Mouse (Mus musculus) granulocyte monocyte progenitor cell, adult 5-6 weeks (primary cell): ENCODE measurements at regions not wholly inside any gene's neighbourhood (a gene's known extent, or its start where the extent isn't known, plus 50 kb on each side); places are given as distances from the start of the nearest gene placed in this dataset.

ENCODE experiments used
- ATAC-seq: replicated peaks from 2 replicates; pipeline ENCODE4 v1.8.0; 2016; ENCODE audit warnings: mild to moderate bottlenecking, moderate TSS enrichment, inconsistent platforms; ENCODE audit not compliant: poor library complexity, severe bottlenecking

- no peak for ATAC-seq
Observed at GRCm38 (mm10) chr4:84092509-84092908, 567.2 kb downstream of the Ccdc171 start.

DNA sequence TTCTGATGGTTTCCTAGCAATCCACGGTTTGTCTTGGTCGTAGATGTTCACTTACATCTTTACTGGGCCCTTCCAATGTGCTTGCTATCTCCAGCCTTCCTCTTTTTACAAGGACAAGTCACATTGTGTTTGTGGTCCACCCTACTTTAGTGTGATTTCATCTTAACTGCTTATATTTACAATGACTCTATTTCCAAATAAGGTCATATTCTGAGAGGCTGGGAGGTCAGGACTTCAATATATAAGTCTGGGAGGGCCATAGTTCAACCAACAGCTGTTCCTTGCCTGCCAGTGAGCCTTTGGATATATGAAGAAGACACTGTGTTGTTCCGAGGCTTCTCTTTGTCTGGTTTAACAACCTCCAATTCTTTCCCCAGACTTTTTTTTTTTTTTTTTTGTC, 569.9 kb downstream of the Ccdc171 start:
- ATAC-seq: no peak

DNA sequence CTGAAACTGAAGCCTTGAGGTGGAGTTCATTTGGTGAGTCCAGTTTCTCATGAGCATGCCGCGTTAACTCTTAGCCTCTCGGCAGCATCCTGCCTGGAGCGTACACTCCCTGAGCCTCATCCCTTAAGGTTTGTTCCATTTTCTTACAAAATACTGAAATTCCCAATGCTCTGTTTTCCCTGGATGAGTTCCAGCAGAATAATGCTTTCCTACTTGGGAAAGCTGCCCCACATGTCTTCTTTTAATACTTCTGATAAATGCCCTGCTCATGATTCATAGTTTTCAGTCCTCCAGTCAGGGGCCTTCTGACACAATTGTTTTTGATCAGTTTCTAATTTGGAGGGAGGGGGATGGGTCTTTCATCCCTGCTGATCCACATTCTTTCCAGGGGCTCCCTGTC, 570.7 kb downstream of the Ccdc171 start:
- no peak for ATAC-seq

GRCm38 (mm10) chr4:84099071-84099470, 573.7 kb downstream of the Ccdc171 start:
- no peak for ATAC-seq

GRCm38 (mm10) chr4:84101923-84102322, 573.2 kb downstream of the Bnc2 start:
- no peak for ATAC-seq

GRCm38 (mm10) chr4:84102736-84103135, 572.3 kb downstream of the Bnc2 start:
- peak; percentile 55 for ATAC-seq

GRCm38 (mm10) chr4:84108592-84108991, 566.5 kb downstream of the Bnc2 start:
- no peak for ATAC-seq

DNA sequence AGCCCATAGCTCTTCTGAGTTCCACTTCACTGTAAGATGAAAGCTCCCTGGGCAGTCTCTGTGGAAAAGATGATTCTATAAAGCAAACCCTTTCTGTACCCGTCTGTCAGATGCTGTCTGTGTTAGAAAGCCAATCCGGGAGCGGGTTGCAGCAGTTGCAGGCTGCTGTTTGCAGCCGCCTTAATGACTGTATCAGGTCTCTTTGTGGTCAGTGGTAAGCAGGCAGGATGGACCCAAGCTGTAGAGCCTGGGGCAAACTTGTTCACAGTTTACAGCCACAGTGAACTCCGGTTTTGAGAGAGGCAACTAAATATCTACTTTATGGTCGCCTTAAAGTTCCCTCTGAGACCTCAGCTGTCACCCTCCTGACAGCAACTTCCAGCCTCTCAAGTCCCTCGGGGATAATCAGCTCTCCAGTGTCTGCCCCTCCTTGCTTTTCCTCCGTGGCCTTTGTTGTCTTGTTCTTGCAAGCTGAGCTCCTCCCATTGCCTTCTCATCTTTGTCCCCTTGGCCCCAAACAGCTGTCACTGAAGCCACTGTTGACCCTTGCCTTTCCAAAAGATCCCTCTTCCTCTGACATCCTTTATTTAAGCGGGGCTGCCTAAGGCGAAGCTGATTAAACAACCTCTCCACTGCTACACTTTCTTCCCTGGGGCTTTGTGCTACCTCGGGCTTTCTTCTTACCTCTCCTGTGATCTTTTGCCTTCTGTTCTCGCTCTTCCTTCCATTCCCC, 565.1 kb downstream of the Bnc2 start:
- ATAC-seq: no peak

GRCm38 (mm10) chr4:84114162-84115040, 560.7 kb downstream of the Bnc2 start:
- no peak for ATAC-seq

DNA sequence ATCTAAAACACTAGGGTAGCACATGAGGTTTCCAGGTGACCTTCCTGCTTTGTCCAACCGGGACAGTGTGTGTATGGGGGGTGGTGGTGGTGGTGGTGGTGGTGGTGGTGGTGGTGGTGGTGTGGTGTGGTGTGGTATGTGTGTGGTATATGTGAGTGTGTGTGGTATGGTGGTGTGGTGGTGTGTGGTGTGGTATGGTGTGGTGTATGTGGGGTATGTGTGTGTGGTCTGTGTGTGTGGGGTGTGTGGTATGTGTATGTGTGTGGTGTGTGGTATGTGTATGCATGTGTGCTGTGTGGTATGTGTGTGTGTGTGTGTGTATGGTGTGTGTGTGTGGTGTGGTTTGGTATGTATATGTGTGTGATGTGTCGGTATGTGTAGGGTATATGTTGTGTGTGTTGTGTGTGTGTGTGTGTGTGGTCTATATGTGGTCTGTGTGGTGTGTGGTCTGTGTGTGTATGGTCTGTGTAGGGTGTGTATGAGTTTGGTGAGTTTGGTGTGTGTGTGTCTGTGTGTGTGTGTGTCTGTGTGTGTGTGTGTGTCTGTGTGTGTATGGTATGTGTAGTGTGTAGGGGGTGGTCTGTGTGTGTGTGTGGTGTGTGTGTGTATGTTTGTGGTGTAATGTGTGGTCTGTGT, 556.7 kb downstream of the Bnc2 start:
- no peak for ATAC-seq

DNA sequence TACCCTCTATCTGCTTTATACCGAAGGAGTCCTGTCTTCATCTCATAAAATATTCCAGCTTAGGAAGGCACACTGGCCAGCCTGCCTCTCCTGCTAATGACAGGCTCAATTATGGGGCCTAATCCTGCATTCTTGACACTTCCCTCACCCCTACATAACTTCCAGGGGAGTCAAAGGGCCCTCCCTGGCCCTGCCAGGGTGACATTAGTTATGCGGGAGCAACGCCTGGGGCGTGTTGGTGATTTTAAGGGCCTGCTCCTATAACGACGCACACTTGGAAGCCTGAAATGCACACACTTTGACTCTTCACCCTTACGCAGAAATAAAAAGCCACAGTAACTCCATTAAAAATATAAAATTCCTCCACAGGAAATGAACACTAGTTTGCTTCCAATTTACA, 555.5 kb downstream of the Bnc2 start:
- ATAC-seq: no peak

- no peak for ATAC-seq
Observed at GRCm38 (mm10) chr4:84120330-84120729, 554.7 kb downstream of the Bnc2 start.

DNA sequence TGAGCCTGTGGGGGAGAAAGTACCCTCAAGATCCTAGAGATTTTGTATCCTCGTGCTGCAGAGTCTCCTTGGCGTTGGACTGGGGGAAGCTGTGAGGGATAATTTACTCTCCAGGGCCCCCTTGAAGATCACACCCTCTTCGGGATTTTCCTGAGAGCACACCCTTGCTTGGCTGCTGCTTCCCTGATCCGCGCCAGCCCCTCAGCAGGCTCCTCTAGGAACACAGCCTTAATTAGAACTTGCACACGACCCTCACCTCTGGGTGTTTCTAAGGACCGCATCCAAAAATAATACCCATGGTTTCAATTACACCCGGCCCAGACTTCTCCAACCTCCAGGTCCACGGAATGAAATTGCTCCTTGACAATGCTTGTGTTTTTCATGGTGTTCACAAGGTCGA, 553.6 kb downstream of the Bnc2 start:
- no peak for ATAC-seq

GRCm38 (mm10) chr4:84126400-84126799, 548.7 kb downstream of the Bnc2 start:
- no peak for ATAC-seq

DNA sequence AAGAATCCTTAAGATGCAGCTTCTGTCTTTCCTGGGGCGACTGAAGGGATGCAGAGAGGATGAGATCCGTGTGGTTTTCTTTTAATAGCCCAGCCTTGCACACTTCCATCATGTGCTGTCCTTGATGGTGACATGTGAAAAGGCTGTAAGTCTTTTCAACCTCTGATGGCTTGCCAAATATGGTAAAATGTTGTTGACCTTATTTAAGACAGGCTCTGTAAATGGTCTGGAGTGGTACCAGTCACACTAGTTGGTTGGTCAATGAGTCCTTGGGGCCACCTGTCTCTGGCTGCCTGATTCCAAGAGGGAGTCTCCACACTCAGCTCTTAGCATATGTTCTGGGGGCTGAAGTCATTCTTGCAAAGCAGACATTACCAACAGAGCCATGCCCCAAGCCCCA, 547.7 kb downstream of the Bnc2 start:
- no peak for ATAC-seq

DNA sequence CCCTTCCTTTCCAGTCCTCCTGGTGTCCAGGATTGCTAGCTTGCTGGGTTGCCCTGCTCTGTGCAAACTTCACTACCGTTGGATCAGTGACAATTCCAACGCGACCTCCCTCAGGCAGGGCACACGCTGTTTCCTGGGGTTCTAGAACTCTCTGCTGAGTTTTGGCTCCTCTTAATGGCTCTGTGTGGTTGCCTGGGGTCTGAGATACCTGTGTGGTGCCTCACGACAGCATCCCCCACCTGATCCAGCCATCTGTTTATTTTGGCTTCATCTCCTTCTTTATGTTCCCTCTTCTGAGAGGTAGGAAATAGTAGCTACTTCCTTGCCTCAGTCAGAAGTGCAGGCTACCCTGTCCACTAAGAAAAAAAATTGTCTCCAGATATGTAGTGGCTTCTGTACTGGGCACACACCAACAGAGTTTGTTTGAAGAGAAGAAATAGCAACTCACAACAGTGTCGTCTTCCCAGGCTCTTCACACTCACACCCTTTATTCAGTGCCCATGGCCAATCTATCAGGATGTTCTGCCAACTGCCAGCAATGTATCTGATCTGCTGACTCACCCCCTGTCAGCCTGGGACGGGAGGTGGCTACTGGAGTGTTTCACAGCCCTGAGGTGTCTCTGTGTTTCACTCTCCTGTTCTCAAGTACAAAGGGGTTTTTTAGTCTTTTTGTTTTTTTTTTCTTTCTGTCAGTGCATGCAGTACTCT, 544.1 kb downstream of the Bnc2 start:
- ATAC-seq: 0 out of 2 replicates have a peak, but pooled peaks have one; percentile 30

DNA sequence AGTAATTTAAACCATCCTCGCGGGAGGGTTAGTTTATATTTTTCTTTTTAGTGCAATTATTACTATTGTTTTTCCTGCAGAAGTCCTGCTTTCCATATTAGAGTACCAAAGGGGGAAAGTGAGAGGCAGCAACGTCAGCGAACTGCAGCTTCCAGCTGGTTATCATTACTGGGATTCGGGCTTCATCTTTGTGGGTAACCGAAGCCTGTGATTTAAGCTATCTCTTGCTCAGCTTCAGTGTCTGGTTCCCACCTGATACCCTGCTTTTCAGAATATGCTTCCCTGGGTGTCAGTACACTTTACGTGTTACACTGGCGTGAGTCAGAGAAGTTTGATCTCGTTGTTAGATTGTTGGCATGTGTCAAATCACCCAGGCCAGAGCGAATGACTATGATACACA, 539.3 kb downstream of the Bnc2 start:
- no peak for ATAC-seq

GRCm38 (mm10) chr4:84137171-84137919, 537.7 kb downstream of the Bnc2 start:
- ATAC-seq: no peak

DNA sequence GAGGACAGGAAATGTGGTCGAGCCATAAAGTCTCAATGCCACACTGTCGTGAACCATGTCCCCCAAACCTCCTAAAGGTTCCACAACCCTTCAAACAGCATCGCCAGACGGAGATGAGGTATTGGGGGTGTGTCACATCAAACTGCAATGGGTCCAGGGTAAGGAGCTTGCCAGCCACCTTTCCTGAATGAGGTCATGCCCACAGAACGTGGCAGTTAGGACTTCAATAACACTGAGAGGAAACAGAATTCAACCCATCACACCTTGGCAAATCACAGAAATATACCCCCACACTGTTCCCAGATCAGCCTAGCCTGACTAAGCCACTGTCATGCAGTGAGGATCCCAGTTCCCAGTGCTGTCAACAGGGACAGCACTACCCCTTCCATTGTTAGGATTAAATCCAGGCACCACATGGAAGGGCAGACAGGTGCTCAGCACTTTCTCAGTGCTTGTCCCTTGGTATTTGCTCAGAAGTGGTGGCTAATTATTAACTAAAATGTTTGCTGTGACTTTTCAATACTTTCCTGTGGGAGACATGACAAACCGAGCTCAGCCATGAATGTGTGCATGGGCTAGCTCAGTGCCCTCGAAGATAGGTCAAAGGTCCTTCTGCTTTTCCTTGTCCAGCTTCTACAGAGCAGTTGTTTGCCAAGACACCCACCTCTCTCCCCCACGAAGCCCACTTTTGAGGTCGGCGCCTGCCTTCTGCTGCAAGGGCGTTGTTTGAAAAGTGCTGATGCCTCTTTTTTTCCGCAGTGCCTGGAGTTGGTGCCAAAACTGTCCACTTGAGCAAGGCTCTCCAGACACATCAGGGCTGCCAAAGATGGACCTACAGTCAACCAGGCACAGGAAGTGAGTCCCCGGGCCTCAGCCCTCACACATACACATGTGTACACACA, 525.7 kb downstream of the Bnc2 start:
- ATAC-seq: 0 out of 2 replicates have a peak, but pooled peaks have one; percentile 14
